Mouse (Mus musculus) thymus, postnatal 10 days (tissue): ENCODE measurements around the gene Fitm1.

Experiments used
- DNase-seq, 2 experiments: peaks; one replicate each; pipeline ENCODE4 v3.0.0; 2021; ENCODE audit warnings: low spot score in 2 of 2

Gene Fitm1

DNA sequence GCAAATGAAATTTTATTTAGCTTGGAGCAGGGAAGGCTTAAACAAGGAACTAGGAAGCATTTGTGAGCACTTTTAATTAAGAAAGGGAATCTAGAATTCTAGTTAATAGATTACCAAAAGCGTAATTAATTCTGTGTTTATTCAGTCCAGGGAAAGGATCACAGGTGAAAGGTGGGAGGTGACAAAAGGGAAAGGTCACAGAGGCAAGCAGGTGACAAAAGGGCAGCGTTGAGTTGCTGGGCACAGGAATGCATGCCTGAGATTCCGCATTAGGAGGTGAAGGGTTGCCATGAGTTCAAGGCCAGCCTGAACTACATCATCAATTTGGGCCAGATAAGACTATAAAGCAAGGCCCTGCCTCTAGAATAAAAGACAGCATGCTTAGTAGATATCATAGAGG lies 7.9 kb upstream of the Fitm1 start:
- no peak for DNase-seq

DNA sequence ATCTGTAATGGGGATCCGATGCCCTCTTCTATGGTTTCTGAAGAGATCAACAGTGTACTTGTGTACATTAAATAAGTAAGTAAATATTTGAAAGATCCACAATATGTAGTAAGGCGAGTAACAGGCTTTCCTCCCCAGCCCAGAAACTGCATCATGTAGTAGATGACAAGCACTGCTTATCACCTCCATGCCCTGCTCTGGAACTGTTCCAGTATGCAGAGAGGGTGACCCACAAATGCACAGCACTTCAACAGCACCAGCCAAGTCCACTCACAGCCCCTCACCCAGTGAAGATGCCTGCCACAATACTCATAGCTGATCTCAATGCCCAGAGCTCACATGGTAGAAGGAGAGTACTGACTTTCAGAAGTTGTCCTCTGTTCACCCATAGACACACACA lies 4.8 kb upstream of the Fitm1 start:
- DNase-seq = no peak

GRCm38 (mm10) chr14:55571760-55572159 lies 3.7 kb upstream of the Fitm1 start:
- no peak for DNase-seq

DNA sequence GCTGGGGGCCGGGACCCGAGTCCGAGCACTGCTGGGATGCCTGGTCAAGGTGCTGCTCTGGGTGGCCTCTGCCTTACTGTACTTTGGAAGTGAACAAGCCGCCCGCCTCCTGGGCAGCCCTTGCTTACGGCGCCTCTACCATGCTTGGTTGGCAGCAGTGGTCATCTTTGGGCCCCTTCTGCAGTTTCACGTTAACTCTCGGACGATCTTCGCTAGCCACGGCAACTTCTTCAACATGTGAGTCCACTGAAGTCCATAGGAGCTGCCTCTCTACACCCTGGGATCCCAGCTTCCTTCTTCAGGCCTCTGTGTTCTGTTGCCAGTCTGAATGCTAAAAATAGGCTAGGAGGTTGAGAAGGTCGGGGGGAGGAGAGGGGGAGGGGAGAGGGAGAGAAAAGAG lies 294 bp downstream of the Fitm1 start:
- DNase-seq = no peak

DNA sequence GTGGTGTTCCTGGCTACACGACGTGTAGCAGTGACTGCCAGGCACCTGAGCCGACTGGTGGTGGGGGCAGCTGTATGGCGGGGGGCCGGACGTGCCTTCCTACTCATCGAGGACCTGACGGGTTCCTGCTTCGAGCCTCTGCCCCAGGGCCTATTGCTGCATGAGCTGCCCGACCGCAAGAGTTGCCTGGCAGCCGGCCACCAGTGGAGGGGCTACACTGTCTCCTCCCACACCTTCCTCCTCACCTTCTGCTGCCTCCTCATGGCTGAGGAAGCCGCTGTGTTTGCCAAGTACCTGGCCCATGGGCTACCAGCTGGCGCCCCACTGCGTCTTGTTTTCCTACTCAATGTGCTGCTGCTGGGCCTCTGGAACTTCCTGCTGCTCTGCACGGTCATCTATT lies 959 bp downstream of the Fitm1 start:
- DNase-seq = no peak

DNA sequence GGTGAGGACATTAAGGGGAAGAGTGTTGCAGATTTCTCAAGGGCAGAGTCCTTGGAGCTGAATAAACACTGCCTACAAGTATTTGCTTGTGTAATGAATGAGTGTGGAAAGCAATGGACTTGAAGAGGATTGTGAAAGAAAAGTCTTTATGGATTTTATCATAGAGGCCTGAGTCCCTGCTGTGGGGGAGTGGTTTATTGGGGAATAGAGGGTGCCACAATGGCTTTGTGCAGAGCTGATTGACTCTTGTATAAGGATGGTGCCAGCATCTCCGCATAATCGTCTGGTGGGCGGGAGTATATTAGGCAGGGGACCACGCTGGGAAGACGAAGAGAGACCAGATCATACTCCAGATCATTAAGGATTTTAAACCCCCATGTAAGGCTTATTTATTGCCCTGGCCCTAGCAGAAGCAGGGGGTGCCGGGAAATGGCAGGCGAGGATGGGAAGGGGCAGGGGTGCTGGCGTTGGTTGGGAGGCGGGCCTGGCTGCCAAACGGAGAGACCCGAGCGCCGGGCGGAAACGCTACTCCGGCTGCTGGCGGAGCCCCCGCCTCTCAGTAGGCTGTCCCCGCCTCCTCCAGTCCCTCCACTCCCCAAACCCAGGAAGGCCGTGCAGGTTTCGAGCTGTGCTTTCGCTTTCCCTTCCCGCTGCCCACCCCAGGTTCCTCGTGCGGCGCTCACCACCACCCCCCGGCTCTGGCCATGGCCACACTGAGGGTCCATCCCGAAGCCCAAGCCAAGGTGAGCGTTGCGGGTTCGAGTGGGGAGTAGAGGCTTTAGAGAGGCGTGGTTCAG lies 2.7 kb downstream of the Fitm1 start, which contains the start of gene Psme1:
TSS of gene Psme1 (plus strand) at position 253 of the 797 bp plus-strand sequence.
- DNase-seq = peak; percentile 81 to 82

DNA sequence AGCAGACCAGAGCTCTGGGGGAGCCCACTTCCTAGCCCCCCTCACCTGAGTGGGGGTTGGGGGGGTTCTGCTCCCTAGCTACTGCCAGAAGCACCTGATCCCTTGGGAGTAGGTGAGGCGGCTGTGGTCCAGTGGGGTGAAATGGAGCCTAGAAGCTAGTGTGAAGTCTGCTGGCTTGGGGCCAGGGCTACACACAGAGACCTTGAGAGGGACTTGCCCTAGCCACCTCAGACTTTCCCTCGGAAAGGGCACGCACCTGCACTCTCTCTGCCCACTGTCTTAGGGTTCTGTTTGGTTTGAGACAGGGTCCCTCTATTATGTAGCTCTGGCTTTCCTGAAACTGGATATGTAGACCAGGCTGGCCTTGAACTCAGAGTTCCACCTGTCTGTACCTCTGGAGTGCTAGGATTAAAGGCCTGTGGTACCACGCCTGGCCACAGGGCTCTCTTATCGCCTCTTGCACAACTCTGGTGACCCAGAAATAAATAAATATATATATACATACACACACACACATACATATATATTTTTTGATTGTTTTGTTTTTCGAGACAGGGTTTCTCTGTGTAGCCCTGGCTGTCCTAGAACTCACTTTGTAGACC lies 3.4 kb downstream of the Fitm1 start:
- DNase-seq = no peak

DNA sequence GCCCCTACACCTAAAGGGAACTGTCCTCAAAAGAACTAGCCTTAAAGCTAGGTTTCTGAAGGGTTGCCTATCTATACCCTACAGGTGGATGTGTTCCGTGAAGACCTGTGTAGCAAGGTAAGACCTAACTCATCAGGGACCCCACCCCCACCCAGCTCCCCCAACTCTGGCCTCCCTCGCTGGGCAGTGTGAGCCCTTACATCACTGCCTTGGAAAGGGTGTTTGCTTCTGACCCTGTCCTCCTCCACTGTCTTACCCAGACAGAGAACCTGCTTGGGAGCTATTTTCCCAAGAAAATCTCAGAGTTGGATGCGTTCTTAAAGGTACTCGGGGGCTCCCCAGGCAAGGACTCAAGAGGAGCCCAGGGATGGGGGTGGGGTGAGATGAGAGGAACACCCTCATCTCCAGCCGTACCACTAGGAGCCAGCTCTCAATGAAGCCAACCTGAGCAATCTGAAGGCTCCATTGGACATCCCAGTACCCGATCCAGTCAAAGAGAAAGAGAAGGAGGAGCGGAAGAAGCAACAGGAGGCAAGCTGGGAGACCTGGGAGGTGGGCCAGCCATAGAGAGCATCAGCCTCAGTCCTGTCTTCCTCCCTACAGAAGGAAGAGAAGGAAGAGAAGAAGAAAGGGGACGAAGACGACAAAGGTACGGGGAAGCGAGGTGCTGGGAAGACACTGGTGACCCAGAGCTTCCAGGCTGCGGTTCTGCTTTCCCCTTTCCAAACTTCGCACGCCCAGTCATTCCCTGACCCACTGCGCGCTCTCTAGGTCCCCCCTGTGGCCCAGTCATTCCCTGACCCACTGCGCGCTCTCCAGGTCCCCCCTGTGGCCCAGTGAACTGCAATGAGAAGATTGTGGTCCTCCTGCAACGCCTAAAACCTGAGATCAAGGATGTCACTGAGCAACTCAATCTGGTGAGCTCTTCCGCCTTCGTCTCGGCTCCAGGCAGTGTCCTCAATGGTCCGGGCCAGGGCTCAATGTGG lies 4.4 kb downstream of the Fitm1 start:
- DNase-seq = no peak

DNA sequence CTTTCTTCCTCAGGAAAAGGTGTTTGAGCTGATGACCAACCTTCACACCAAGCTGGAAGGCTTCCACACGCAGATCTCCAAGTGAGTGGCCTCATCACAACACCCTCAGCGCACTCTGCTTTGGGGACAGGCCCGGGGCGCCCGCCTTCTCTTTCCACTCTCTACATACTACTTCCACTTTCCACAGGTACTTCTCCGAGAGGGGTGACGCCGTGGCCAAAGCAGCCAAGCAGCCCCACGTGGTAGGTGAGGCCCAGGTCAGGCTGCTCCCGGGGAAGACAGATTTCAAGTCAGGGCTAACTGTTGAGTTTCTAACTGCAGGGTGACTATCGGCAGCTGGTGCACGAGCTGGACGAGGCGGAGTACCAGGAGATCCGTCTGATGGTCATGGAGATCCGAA lies 5.3 kb downstream of the Fitm1 start:
- DNase-seq = no peak

GRCm38 (mm10) chr14:55581981-55582681 lies 6.7 kb downstream of the Fitm1 start:
- no peak for DNase-seq

DNA sequence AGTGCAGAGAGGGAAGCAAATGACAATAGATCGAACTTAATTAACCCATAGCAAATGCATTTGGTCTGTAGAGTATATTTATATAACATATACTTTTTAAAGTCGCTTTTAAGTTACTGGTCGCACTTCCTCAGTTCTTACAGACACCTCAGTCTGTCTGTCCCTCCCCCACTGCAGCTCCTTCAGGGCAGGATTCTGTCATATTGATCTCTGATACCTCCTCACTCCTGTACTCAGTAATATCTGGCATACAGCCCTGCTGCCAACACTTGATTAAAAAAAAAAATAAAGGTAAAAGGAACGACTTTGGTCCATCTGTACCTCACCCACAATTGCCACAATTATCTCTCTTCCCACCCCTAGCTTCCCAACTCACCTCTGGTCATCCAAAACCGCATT lies 8.9 kb downstream of the Fitm1 start:
- DNase-seq = no peak

DNA sequence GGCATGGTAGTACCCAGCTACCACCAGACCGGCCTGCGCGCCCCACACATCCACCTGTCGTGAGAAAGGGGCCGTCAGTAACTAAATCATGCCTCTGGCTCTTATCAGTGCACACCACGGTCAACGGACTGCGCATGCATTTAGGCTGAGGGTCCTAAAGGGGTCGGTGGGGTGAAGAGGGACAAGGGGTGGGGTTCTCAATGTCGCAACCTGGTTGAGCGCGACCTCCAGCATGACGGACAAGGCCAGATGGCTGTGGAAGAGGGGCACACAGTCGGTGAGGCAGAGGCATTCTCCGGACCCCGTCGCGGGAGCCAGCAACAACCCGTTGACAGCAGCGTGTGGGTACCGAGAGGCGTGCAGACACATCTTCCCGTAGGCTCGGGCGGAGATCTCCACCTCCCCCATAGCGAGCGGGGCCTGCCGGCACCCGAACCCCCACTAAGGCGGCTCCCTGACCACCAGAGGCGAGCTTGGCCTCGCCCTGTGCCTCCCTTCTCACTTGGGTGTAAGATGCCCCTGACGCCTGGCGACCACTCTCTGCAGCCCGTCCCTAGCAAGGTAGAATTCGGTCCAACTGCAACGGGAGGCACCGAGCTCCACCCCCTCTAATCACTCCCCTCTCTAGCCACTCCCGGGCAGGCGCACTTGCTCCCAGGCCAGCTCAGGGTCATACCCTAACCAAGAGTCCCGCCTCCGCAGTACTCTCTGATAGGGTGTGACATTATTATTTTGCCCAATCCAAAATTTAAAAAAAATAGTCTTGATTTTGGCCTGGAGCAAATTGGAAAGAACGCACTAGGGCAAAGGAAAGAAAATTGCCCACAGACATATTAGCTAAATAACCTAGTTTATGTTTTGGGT lies 9.5 kb downstream of the Fitm1 start, which contains the start of gene Emc9:
TSS of gene Emc9 (minus strand) at position 601 of the 864 bp plus-strand sequence.
- DNase-seq = peak in 1 of 2 experiments; percentile 37

- no peak for DNase-seq
Measured at GRCm38 (mm10) chr14:55585566-55585960, 10.1 kb downstream of the Fitm1 start.

DNA sequence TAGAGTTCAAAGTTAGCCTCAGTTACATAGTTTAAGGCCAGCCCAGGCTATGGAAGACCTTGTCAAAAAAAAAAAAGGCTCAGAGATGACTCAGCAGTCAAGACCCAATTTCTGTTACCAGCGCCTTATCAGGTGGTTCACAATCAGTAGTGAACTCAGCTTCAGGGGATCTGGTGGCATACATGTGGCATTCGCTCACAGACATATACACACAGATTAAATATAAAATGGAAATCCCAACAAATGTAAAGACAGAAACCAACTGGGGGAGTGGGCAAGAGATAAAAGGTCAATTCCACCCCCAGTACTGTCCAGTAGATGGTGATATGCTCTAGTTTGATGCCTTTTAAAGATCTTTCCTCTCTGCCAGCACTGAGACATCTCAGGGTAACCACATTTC lies 10.7 kb downstream of the Fitm1 start:
- no peak for DNase-seq

- DNase-seq = no peak
Measured at GRCm38 (mm10) chr14:55589271-55589670, 13.9 kb downstream of the Fitm1 start.

DNA sequence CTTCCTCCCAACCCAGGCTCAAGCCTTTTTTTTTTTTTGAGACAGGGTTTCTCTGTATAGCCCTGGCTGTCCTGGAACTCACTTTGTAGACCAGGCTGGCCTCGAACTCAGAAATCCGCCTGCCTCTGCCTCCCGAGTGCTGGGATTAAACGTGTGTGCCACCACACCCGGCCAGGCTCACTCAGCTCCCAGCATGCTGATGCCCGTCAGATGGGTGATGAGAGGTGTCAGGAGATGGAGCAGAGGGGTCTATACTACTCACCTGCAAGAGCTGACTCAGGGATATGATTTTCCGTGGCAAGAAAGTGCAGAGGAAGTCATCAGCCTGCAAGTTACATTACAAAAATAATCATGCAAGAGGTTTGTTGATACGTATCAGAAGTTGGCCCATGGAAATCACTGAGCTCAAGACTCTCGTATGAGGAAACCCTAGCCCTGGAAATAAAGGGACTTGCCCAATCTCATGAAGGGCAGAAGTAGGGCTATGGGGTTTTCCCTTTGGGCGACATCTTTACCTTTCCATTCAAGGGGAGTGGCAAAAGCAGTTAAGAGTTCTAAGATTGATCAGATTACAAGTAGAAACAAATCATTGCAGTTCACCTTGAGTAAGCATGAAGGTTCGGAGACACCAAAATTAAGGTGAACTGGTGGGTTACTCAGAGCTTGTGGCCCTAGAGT lies 14.5 kb downstream of the Fitm1 start:
- no peak for DNase-seq

GRCm38 (mm10) chr14:55590748-55591330 lies 15.4 kb downstream of the Fitm1 start, which contains the start of gene Psme2:
Gene Psme2, minus strand, starts transcription at chr14:55591113.
- DNase-seq = peak; percentile 58 to 71

DNA sequence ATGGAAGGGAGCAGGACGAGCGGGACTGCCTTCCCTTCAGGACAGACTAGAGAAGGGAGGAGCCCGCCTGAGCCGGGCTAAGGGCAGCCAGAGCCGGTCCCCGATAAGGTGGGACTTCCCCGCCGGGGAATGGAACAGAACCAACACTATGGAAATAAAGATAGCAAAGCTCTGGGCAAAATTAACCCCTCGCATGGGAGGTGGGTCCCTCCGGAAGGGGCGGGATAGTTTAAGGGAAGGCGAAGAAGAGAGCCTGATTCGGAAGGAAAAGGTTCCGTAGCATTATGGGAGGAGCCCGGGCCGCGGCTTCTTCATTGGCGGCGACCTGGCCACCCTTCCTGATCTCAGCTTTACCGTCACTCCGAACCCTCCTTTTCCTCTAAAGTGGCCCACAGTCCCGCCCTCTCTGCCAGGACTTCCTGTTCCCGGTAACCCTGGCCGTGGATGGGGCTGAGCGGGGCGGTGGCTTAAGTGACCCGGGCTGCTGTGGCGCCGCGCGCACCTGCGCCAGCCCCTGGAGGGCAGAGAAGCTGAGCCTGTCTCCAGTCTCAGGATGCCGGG lies 16.0 kb downstream of the Fitm1 start, which contains the start of gene Rnf31:
TSS of gene Rnf31 (plus strand) at position 378 of the 561 bp plus-strand sequence.
- peak; percentile 75 to 80 for DNase-seq

- no peak for DNase-seq
Measured at GRCm38 (mm10) chr14:55592226-55592625, 16.8 kb downstream of the Fitm1 start.
